Mouse (Mus musculus): ENCODE results near the gene Pip5k1b. TPM values are rescaled to one million over a fixed set of nuclear protein-coding genes. Genes with fewer than 3 reads are reported as not detected.

Pip5k1b gene
- polyA plus RNA-seq, 1 experiment from 2014 or later: 2.6 TPM

GRCm38 (mm10) chr19:24417659-24418004, 138.0 kb downstream of the Pip5k1b start:
- no peaks in the 10 kb centered on the region for H3K27me3 ChIP-seq (ENCODE audit: insufficient read depth, low read length)
- 77% methylated on average over 3 of the region's 3 CpGs for WGBS
- no peaks in the 10 kb centered on the region for H3K36me3 ChIP-seq (ENCODE audit: insufficient read depth, low read length)
- no peak for TF ChIP-seq CTCF (IDR thresholded peaks at IDR 0.05; ENCODE audit: low read depth)
- H3K4me3 ChIP-seq (replicated peaks; ENCODE audit: low read depth, low read length): no peak overlapping the region
- H3K4me2 ChIP-seq (ENCODE audit: low read length): no peak overlapping the region
- no peak for DNase-seq (ENCODE audit: low spot score)
- no peak for ATAC-seq (replicated peaks; ENCODE audit: low FRiP score, low read depth)
- no peak overlapping the region for H3K27ac ChIP-seq
- H3K9ac ChIP-seq (ENCODE audit: low read depth, low read length): no peak overlapping the region
- H3K9me3 ChIP-seq (replicated peaks; ENCODE audit: low read length): no peaks in the 10 kb centered on the region
- H3K4me1 ChIP-seq (replicated peaks; ENCODE audit: insufficient read depth, low read length): no peaks in the 10 kb centered on the region

DNA sequence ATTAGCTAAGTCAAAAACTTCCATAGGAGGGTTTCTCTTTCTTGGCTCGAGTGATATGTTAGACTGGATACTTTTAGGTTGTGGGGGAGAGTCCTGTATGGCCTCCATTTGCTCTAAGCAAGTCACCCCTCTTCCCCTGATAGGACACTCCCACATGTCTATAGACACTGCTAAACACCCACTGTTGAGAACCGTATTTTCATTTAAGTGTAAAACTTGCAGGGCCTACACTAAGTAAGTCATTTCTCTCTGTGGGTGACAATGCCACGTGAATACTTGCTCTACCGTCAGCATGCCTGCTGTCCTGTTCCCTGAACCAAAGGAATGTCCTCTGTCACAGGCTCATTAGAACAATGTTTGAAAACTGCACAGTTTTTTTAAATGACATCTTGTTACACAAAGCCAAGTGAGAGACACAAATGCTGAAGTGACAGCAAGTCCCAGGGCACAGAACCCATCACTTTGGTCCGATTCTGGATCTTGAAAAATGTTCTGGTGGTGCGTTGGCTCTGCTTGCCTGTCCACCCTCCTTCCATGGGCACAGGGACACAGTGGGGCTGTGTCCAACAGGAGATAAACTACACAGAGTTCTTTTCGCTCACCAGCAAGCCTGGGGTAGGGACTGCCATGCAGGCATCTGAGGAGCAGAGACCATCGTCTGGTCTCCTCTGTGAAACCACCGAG, 138.6 kb downstream of the Pip5k1b start:
- Histone ChIP-seq H3K4me2 (ENCODE audit: low read length) (no peak overlapping the region), H3K4me1 (replicated peaks; ENCODE audit: insufficient read depth, low read length) (no peaks in the 10 kb centered on the region), H3K36me3 (ENCODE audit: insufficient read depth, low read length) (no peaks in the 10 kb centered on the region), H3K27me3 (ENCODE audit: insufficient read depth, low read length) (no peaks in the 10 kb centered on the region), H3K27ac (no peak overlapping the region), H3K9ac (ENCODE audit: low read depth, low read length) (no peak overlapping the region), H3K4me3 (replicated peaks; ENCODE audit: low read depth, low read length) (no peak overlapping the region), H3K9me3 (replicated peaks; ENCODE audit: low read length) (no peaks in the 10 kb centered on the region)
- ATAC-seq (replicated peaks; ENCODE audit: low FRiP score, low read depth) (no peak), DNase-seq (ENCODE audit: low spot score) (no peak)
- WGBS: 76% methylated on average over 9 of the region's 9 CpGs
- TF ChIP-seq CTCF (IDR thresholded peaks at IDR 0.05; ENCODE audit: low read depth): no peak

GRCm38 (mm10) chr19:24415778-24416621, 139.7 kb downstream of the Pip5k1b start:
- Histone ChIP-seq H3K27me3 (ENCODE audit: insufficient read depth, low read length) (no peaks in the 10 kb centered on the region), H3K9ac (ENCODE audit: low read depth, low read length) (no peak overlapping the region), H3K4me2 (ENCODE audit: low read length) (no peak overlapping the region), H3K27ac (no peak overlapping the region), H3K4me1 (replicated peaks; ENCODE audit: insufficient read depth, low read length) (no peaks in the 10 kb centered on the region), H3K9me3 (replicated peaks; ENCODE audit: low read length) (no peaks in the 10 kb centered on the region), H3K36me3 (ENCODE audit: insufficient read depth, low read length) (no peaks in the 10 kb centered on the region), H3K4me3 (replicated peaks; ENCODE audit: low read depth, low read length) (no peak overlapping the region)
- ATAC-seq (replicated peaks; ENCODE audit: low FRiP score, low read depth): no peak
- WGBS: 83% methylated on average over 8 of the region's 8 CpGs
- no peak for TF ChIP-seq CTCF (IDR thresholded peaks at IDR 0.05; ENCODE audit: low read depth)
- no peak for DNase-seq (ENCODE audit: low spot score)

DNA sequence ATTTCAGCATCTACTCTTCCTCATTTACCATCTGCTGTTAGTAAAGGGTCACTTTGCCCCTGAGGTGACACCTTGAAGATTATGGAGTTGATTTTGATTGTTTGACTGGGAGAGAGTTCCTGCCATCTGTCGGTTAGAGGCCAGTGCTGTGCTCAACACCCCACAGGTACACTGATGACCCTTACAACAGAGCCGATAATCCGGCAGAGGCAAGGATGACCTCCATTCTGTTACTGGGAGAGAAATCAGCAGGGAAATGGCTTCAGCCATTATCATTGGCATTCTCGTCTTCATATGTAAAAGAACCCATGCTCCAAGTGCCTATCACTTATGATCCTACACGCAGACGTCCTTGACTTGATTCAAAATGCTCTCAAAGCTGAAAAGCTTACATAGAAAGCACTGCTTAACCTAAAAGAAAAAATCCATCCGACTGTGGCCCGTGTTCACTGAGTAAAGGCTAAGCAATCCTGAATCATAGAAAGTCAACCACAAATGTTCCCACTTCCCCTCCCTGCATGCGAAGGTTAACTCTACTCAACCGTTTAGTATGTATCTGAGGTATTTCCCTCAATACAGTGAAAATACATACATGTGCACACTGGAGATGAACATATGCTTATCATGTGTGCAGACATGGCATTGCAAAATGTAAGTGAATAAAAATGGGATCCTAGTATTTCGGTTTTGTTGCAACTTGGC, 146.7 kb downstream of the Pip5k1b start:
- Histone ChIP-seq H3K9ac (ENCODE audit: low read depth, low read length) (no peak overlapping the region), H3K27me3 (ENCODE audit: insufficient read depth, low read length) (no peaks in the 10 kb centered on the region), H3K4me3 (replicated peaks; ENCODE audit: low read depth, low read length) (no peak overlapping the region), H3K36me3 (ENCODE audit: insufficient read depth, low read length) (no peaks in the 10 kb centered on the region), H3K27ac (no peak overlapping the region), H3K9me3 (replicated peaks; ENCODE audit: low read length) (no peaks in the 10 kb centered on the region), H3K4me1 (replicated peaks; ENCODE audit: insufficient read depth, low read length) (no peaks in the 10 kb centered on the region), H3K4me2 (ENCODE audit: low read length) (no peak overlapping the region)
- 87% methylated on average over 11 of the region's 11 CpGs for WGBS
- TF ChIP-seq CTCF (IDR thresholded peaks at IDR 0.05; ENCODE audit: low read depth): no peak
- DNase-seq (ENCODE audit: low spot score) (no peak), ATAC-seq (replicated peaks; ENCODE audit: low FRiP score, low read depth) (no peak)

- no peaks in the 10 kb centered on the region for H3K4me1 ChIP-seq (replicated peaks; ENCODE audit: insufficient read depth, low read length)
- H3K4me3 ChIP-seq (replicated peaks; ENCODE audit: low read depth, low read length): no peak overlapping the region
- no peak overlapping the region for H3K4me2 ChIP-seq (ENCODE audit: low read length)
- H3K27ac ChIP-seq: no peak overlapping the region
- ATAC-seq (replicated peaks; ENCODE audit: low FRiP score, low read depth) (no peak), DNase-seq (ENCODE audit: low spot score) (no peak)
- H3K36me3 ChIP-seq (ENCODE audit: insufficient read depth, low read length): no peaks in the 10 kb centered on the region
- no peak for TF ChIP-seq CTCF (IDR thresholded peaks at IDR 0.05; ENCODE audit: low read depth)
- 90% methylated on average over 3 of the region's 3 CpGs for WGBS
- no peaks in the 10 kb centered on the region for H3K9me3 ChIP-seq (replicated peaks; ENCODE audit: low read length)
- no peak overlapping the region for H3K9ac ChIP-seq (ENCODE audit: low read depth, low read length)
- H3K27me3 ChIP-seq (ENCODE audit: insufficient read depth, low read length): no peaks in the 10 kb centered on the region
Observed at GRCm38 (mm10) chr19:24404716-24405115, 151.0 kb downstream of the Pip5k1b start.

GRCm38 (mm10) chr19:24403245-24403644, 152.4 kb downstream of the Pip5k1b start:
- Histone ChIP-seq H3K27ac (no peak overlapping the region), H3K4me1 (replicated peaks; ENCODE audit: insufficient read depth, low read length) (no peaks in the 10 kb centered on the region), H3K4me2 (ENCODE audit: low read length) (no peak overlapping the region), H3K4me3 (replicated peaks; ENCODE audit: low read depth, low read length) (no peak overlapping the region), H3K27me3 (ENCODE audit: insufficient read depth, low read length) (no peaks in the 10 kb centered on the region), H3K9me3 (replicated peaks; ENCODE audit: low read length) (no peaks in the 10 kb centered on the region), H3K9ac (ENCODE audit: low read depth, low read length) (no peak overlapping the region), H3K36me3 (ENCODE audit: insufficient read depth, low read length) (no peaks in the 10 kb centered on the region)
- no peak for DNase-seq (ENCODE audit: low spot score)
- no peak for TF ChIP-seq CTCF (IDR thresholded peaks at IDR 0.05; ENCODE audit: low read depth)
- 96% methylated on average over 6 of the region's 6 CpGs for WGBS
- no peak for ATAC-seq (replicated peaks; ENCODE audit: low FRiP score, low read depth)

Data from kidney, postnatal 0 days (tissue).